Mouse (Mus musculus): Measurements from ENCODE around the gene Lmntd1.
A peak's percentile ranks its signal among the peaks of the same experiment; 100 is the strongest.

The Lmntd1 gene

GRCm38 (mm10) chr6:145457066-145457465 is 157.1 kb downstream of the Lmntd1 start:
- Histone ChIP-seq H3K36me3 (ENCODE audit: control insufficient read depth, insufficient read depth, low read length, poor library complexity, severe bottlenecking) (no peaks in the 10 kb centered on the region), H3K27me3 (ENCODE audit: control insufficient read depth, insufficient read depth, low read length, poor library complexity, severe bottlenecking) (no peaks in the 10 kb centered on the region)
- DNase-seq (ENCODE audit: low read depth, low spot score) = no peak

GRCm38 (mm10) chr6:145450628-145451403 is 163.3 kb downstream of the Lmntd1 start:
- Histone ChIP-seq H3K36me3 (ENCODE audit: control insufficient read depth, insufficient read depth, low read length, poor library complexity, severe bottlenecking) (no peaks in the 10 kb centered on the region), H3K27me3 (ENCODE audit: control insufficient read depth, insufficient read depth, low read length, poor library complexity, severe bottlenecking) (no peaks in the 10 kb centered on the region)
- DNase-seq (ENCODE audit: low read depth, low spot score) = no peak

- H3K36me3 ChIP-seq (ENCODE audit: control insufficient read depth, insufficient read depth, low read length, poor library complexity, severe bottlenecking) = no peaks in the 10 kb centered on the region
- no peak for DNase-seq (ENCODE audit: low read depth, low spot score)
These were observed 165.8 kb downstream of the Lmntd1 start for GRCm38 (mm10) chr6:145448361-145448760.

GRCm38 (mm10) chr6:145445811-145446500 is 168.2 kb downstream of the Lmntd1 start:
- Histone ChIP-seq H3K27me3 (ENCODE audit: control insufficient read depth, insufficient read depth, low read length, poor library complexity, severe bottlenecking) (no peaks in the 10 kb centered on the region), H3K36me3 (ENCODE audit: control insufficient read depth, insufficient read depth, low read length, poor library complexity, severe bottlenecking) (no peaks in the 10 kb centered on the region)
- DNase-seq (ENCODE audit: low read depth, low spot score) = no peak

More at GRCm38 (mm10) chr6:145448361-145448760, 165.8 kb downstream of the Lmntd1 start:
- no peaks in the 10 kb centered on the region for H3K27me3 ChIP-seq (ENCODE audit: control insufficient read depth, insufficient read depth, low read length, poor library complexity, severe bottlenecking)

GRCm38 (mm10) chr6:145445380-145445779 is 168.7 kb downstream of the Lmntd1 start:
- Histone ChIP-seq H3K36me3 (ENCODE audit: control insufficient read depth, insufficient read depth, low read length, poor library complexity, severe bottlenecking) (no peaks in the 10 kb centered on the region), H3K27me3 (ENCODE audit: control insufficient read depth, insufficient read depth, low read length, poor library complexity, severe bottlenecking) (no peaks in the 10 kb centered on the region)
- DNase-seq (ENCODE audit: low read depth, low spot score) = no peak

GRCm38 (mm10) chr6:145442786-145443185 is 171.3 kb downstream of the Lmntd1 start:
- peak; percentile 26 for DNase-seq (ENCODE audit: low read depth, low spot score)
- Histone ChIP-seq H3K27me3 (ENCODE audit: control insufficient read depth, insufficient read depth, low read length, poor library complexity, severe bottlenecking) (no peaks in the 10 kb centered on the region), H3K36me3 (ENCODE audit: control insufficient read depth, insufficient read depth, low read length, poor library complexity, severe bottlenecking) (no peaks in the 10 kb centered on the region)

- DNase-seq (ENCODE audit: low read depth, low spot score) = no peak
- Histone ChIP-seq H3K27me3 (ENCODE audit: control insufficient read depth, insufficient read depth, low read length, poor library complexity, severe bottlenecking) (no peaks in the 10 kb centered on the region), H3K36me3 (ENCODE audit: control insufficient read depth, insufficient read depth, low read length, poor library complexity, severe bottlenecking) (no peaks in the 10 kb centered on the region)
These were observed 172.6 kb downstream of the Lmntd1 start for GRCm38 (mm10) chr6:145441416-145442110.

GRCm38 (mm10) chr6:145438851-145439250 is 175.3 kb downstream of the Lmntd1 start:
- H3K36me3 ChIP-seq (ENCODE audit: control insufficient read depth, insufficient read depth, low read length, poor library complexity, severe bottlenecking) = no peaks in the 10 kb centered on the region
- no peak for DNase-seq (ENCODE audit: low read depth, low spot score)
- H3K27me3 ChIP-seq (ENCODE audit: control insufficient read depth, insufficient read depth, low read length, poor library complexity, severe bottlenecking) = no peaks in the 10 kb centered on the region

- no peaks in the 10 kb centered on the region for H3K27me3 ChIP-seq (ENCODE audit: control insufficient read depth, insufficient read depth, low read length, poor library complexity, severe bottlenecking)
- DNase-seq (ENCODE audit: low read depth, low spot score) = no peak
- no peaks in the 10 kb centered on the region for H3K36me3 ChIP-seq (ENCODE audit: control insufficient read depth, insufficient read depth, low read length, poor library complexity, severe bottlenecking)
These were observed 178.4 kb downstream of the Lmntd1 start for GRCm38 (mm10) chr6:145435764-145436163.

GRCm38 (mm10) chr6:145435156-145435555 is 179.0 kb downstream of the Lmntd1 start:
- H3K27me3 ChIP-seq (ENCODE audit: control insufficient read depth, insufficient read depth, low read length, poor library complexity, severe bottlenecking) = no peaks in the 10 kb centered on the region
- DNase-seq (ENCODE audit: low read depth, low spot score) = no peak
- no peaks in the 10 kb centered on the region for H3K36me3 ChIP-seq (ENCODE audit: control insufficient read depth, insufficient read depth, low read length, poor library complexity, severe bottlenecking)

- no peaks in the 10 kb centered on the region for H3K36me3 ChIP-seq (ENCODE audit: control insufficient read depth, insufficient read depth, low read length, poor library complexity, severe bottlenecking)
- no peaks in the 10 kb centered on the region for H3K27me3 ChIP-seq (ENCODE audit: control insufficient read depth, insufficient read depth, low read length, poor library complexity, severe bottlenecking)
- DNase-seq (ENCODE audit: low read depth, low spot score) = no peak
These were observed 180.2 kb downstream of the Lmntd1 start for GRCm38 (mm10) chr6:145433897-145434296.

- DNase-seq (ENCODE audit: low read depth, low spot score) = no peak
- Histone ChIP-seq H3K27me3 (ENCODE audit: control insufficient read depth, insufficient read depth, low read length, poor library complexity, severe bottlenecking) (no peaks in the 10 kb centered on the region), H3K36me3 (ENCODE audit: control insufficient read depth, insufficient read depth, low read length, poor library complexity, severe bottlenecking) (no peaks in the 10 kb centered on the region)
These were observed 181.1 kb downstream of the Lmntd1 start for GRCm38 (mm10) chr6:145432711-145433708.

GRCm38 (mm10) chr6:145431747-145432146 is 182.4 kb downstream of the Lmntd1 start:
- no peak for DNase-seq (ENCODE audit: low read depth, low spot score)
- Histone ChIP-seq H3K36me3 (ENCODE audit: control insufficient read depth, insufficient read depth, low read length, poor library complexity, severe bottlenecking) (no peaks in the 10 kb centered on the region), H3K27me3 (ENCODE audit: control insufficient read depth, insufficient read depth, low read length, poor library complexity, severe bottlenecking) (no peaks in the 10 kb centered on the region)

- H3K27me3 ChIP-seq (ENCODE audit: control insufficient read depth, insufficient read depth, low read length, poor library complexity, severe bottlenecking) = no peaks in the 10 kb centered on the region
- DNase-seq (ENCODE audit: low read depth, low spot score) = no peak
- no peaks in the 10 kb centered on the region for H3K36me3 ChIP-seq (ENCODE audit: control insufficient read depth, insufficient read depth, low read length, poor library complexity, severe bottlenecking)
These were observed 186.7 kb downstream of the Lmntd1 start for GRCm38 (mm10) chr6:145427411-145427810.

Measured in splenic B cell, adult 2 months (primary cell).